In the genomic region with DNA sequence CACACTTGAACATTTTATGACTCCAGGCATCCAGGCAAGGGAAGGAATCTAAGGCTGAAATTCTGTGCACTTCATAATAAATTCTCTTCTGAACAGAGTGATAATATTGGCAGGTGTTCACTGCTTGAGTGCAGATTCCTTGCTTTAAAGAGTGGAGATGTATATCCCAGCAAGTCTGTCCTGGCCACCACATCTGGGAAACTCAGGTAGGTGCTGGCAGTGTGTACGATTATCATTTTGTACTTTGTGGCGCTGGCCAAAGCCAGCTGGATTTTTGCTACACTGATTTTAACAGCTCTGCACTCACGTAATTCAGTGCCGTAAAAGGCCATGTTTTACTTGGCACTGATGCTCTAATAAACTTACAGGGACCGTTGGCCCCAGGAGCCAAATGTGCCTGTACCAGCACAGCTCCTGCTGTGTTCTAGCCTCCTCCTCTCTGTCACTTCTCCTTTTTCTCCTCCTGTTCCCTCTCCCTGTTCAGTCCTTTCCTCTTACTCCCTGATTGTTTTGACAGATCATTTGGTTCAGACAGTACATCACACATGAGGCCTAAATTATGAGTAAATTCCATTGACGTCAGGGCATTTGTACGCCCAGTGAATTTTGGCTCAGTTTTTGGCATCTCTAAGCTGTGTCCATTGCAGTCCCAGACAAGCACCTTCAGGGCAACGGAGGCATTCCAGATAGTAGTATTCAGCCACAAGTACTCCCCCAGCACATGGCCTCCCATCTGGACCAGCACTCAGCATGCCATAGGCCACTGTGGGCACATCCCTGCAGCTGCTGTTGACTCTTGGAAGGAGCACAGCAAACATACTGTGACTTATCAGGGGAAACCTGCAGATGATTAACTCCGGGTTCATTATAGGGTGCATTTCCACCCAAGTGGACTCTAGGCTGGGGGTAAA, we compare ENCODE assay signal across 9 mouse cellular contexts. TPM values are rescaled to one million over a fixed set of nuclear protein-coding genes. Genes with fewer than 3 reads are reported as not detected.
DNase-seq lines count a peak whose midpoint lies in the region; ATAC-seq and TF ChIP-seq lines count a peak whose summit lies in the region.
"Had no signal": no experiment of that assay in that cellular context is flagged by ENCODE, and none has a peak within 500 bp of the region (broad histone marks: within the 10 kb centered on the region; RNA-seq: fewer than 3 reads in every experiment).

No protein-coding gene starts in this region.

- no peaks in the 10 kb centered on the region for H3K9me3 ChIP-seq in heart, embryonic 12.5 days (replicated peaks)
- H3K9me3 ChIP-seq in kidney, embryonic 15.5 days (replicated peaks), result no peaks in the 10 kb centered on the region
- H3K9me3 ChIP-seq: embryonic facial prominence, embryonic 15.5 days had no signal

- H3K4me2 ChIP-seq in heart, embryonic 12.5 days, result no peak overlapping the region
- no peak overlapping the region for H3K4me2 ChIP-seq in kidney, embryonic 15.5 days
- H3K4me2 ChIP-seq: embryonic facial prominence, embryonic 15.5 days had no signal

- peaks cover 3% of the 10 kb centered on the region for H3K4me1 ChIP-seq in heart, adult 2 months (ENCODE audit: control insufficient read depth, insufficient read depth, low read length)
- peaks cover 16% of the 10 kb centered on the region for H3K4me1 ChIP-seq in heart, embryonic 12.5 days (replicated peaks)
- peaks cover 19% of the 10 kb centered on the region for H3K4me1 ChIP-seq in kidney, embryonic 15.5 days
- H3K4me1 ChIP-seq: embryonic facial prominence, embryonic 15.5 days had no signal

- no peak for TF ChIP-seq EP300 in heart, adult 2 months (IDR thresholded peaks at IDR 0.05; ENCODE audit: insufficient read depth, low read depth, low read length)

- TF ChIP-seq POLR2A in heart, adult 2 months (IDR thresholded peaks at IDR 0.05; ENCODE audit: insufficient read depth, low read depth, low read length), result no peak

- TF ChIP-seq CTCF in heart, adult 2 months (IDR thresholded peaks at IDR 0.05), result no peak

- peak overlapping the region; percentile 10 for H3K27ac ChIP-seq in heart, adult 2 months
- no peak overlapping the region for H3K27ac ChIP-seq in heart, embryonic 12.5 days (ENCODE audit: poor library complexity, severe bottlenecking)
- peak overlapping the region; percentile 37; the same call in 1 of the 2 replicates for H3K27ac ChIP-seq in kidney, embryonic 15.5 days
- H3K27ac ChIP-seq: embryonic facial prominence, embryonic 15.5 days had no signal

- H3K36me3 ChIP-seq in heart, adult 2 months (ENCODE audit: control insufficient read depth, insufficient read depth, low read length), result no peaks in the 10 kb centered on the region
- no peaks in the 10 kb centered on the region for H3K36me3 ChIP-seq in heart, embryonic 12.5 days
- no peaks in the 10 kb centered on the region for H3K36me3 ChIP-seq in kidney, embryonic 15.5 days
- H3K36me3 ChIP-seq: embryonic facial prominence, embryonic 15.5 days had no signal

- no peak for ATAC-seq in heart, embryonic 12.5 days (ENCODE audit: insufficient number of reproducible peaks, low FRiP score)
- ATAC-seq in kidney, embryonic 15.5 days (replicated peaks; ENCODE audit: low FRiP score), result peak; percentile 81
- ATAC-seq in megakaryocyte, adult 5-6 weeks (ENCODE audit: poor library complexity, severe bottlenecking), result peak; percentile 36; the same call in 1 of the 2 replicates
- ATAC-seq in inflammation-experienced regulatory T-cells, adult 6 months, result no peak

- DNase-seq in heart, adult 2 months, result peak in 1 of 2 experiments; percentile 36
- DNase-seq in cerebellum, adult 9-11 months, result peak; percentile 23
- no peak for DNase-seq in left cerebral cortex, adult 8-10 months (ENCODE audit: low spot score in 2 of 2)
- DNase-seq in frontal cortex, adult 2 months (ENCODE audit: extremely low spot score in 1 of 2, low spot score in 1 of 2), result no peak

- 59% methylated on average over 9 of the region's 9 CpGs for WGBS in heart, adult 2 months
- WGBS in heart, embryonic 12.5 days, result 57% methylated on average over 9 of the region's 9 CpGs
- WGBS in kidney, embryonic 15.5 days, result 30% methylated on average over 9 of the region's 9 CpGs

- no peak overlapping the region for H3K9ac ChIP-seq in heart, adult 2 months (ENCODE audit: low read depth, low read length)
- H3K9ac ChIP-seq in heart, embryonic 12.5 days, result no peak overlapping the region
- no peak overlapping the region for H3K9ac ChIP-seq in kidney, embryonic 15.5 days
- H3K9ac ChIP-seq: embryonic facial prominence, embryonic 15.5 days had no signal

- no peaks in the 10 kb centered on the region for H3K27me3 ChIP-seq in heart, adult 2 months (ENCODE audit: control insufficient read depth, insufficient read depth, low read length)
- H3K27me3 ChIP-seq in heart, embryonic 12.5 days (replicated peaks), result no peaks in the 10 kb centered on the region
- H3K27me3 ChIP-seq in kidney, embryonic 15.5 days, result no peaks in the 10 kb centered on the region
- H3K27me3 ChIP-seq: embryonic facial prominence, embryonic 15.5 days had no signal

- no peaks in the 10 kb centered on the region for H3K79me2 ChIP-seq in heart, adult 2 months (replicated peaks; ENCODE audit: control insufficient read depth, insufficient read depth, low read length)

- H3K4me3 ChIP-seq in heart, adult 2 months, result no peak overlapping the region
- no peak overlapping the region for H3K4me3 ChIP-seq in heart, embryonic 12.5 days
- no peak overlapping the region for H3K4me3 ChIP-seq in kidney, embryonic 15.5 days (replicated peaks)
- H3K4me3 ChIP-seq: embryonic facial prominence, embryonic 15.5 days had no signal

- intact Hi-C loops in heart, adult 2 months (cut with DNase I), result no loop called here

RNA-seq across cellular contexts. Expression of a gene that starts 46.9 kb away (rescaled TPM):
- 100 to 1,000 TPM; 132 to 142 TPM for total RNA-seq in heart, adult 2 months (2021)
- polyA plus RNA-seq in heart, adult 2 months (2012; rRNA removed), result 116 and 221 TPM in 2 replicates
- 305 and 313 TPM in 2 replicates for polyA plus RNA-seq in heart, embryonic 12.5 days (2016; fragmentation: Nextera tagmentation; extraction: Ambion mirVana)
- 422 and 445 TPM in 2 replicates for polyA plus RNA-seq in kidney, embryonic 15.5 days (2015; fragmentation: Nextera tagmentation; extraction: Ambion mirVana)
- total RNA-seq in megakaryocyte, adult 5-6 weeks (2015), result 322 and 367 TPM in 2 replicates
- total RNA-seq in megakaryocyte, adult 5-6 weeks (2017), result 252 and 280 TPM in 2 replicates
- 100 to 1,000 TPM; 227 to 338 (median 255) TPM for polyA plus RNA-seq in inflammation-experienced regulatory T-cells, adult 6 months (2017; shearing (Covaris generic))
- total RNA-seq in left cerebral cortex, adult 8-10 months (2022), result 100 to 1,000 TPM; 112 to 121 (median 117) TPM
- polyA plus RNA-seq in frontal cortex, adult 2 months (2012; rRNA removed), result 156 and 166 TPM in 2 replicates

Comparison
In these comparisons a context has a peak if more than half of its experiments do, and no peak if none do; other contexts are left out.
1. ATAC-seq: peak in kidney, embryonic 15.5 days (single experiment) and megakaryocyte, adult 5-6 weeks (single experiment); none in heart, embryonic 12.5 days (single experiment) and inflammation-experienced regulatory T-cells, adult 6 months (single experiment).